Mouse (Mus musculus): ENCODE data around the gene Tsga10ip.

DNA sequence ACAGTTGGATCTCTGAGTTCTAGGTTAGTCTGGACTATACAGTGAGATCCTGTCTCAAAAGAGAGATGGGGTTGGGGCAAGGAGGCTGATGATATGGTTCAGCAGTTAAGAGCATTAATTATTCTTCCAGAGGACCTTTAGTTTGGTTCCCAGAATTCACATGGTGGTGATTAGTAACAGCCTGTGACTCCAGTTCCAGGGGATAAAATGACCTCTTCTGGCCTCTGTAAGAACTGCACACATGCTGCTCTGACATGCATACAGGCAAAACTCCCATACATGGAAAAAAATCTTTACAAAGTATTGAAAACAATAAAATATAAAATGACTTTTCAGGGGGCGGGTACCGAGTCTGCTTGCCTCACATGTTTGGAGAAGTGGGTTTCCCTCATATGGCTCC is 25.8 kb upstream of the Tsga10ip start:
- TF ChIP-seq GATA1 (IDR thresholded peaks at IDR 0.05; ENCODE audit: borderline replicate concordance, low read length) (no peak), FLI1 (IDR thresholded peaks at IDR 0.05; ENCODE audit: low read length) (no peak)
